Mouse (Mus musculus) cortical plate, adult 2 months (tissue): ENCODE results near the gene Lins1.

Experiments used
- CTCF ChIP-seq: fragments of 200-500 bp; IDR thresholded peaks from 2 replicates; pipeline ENCODE4 v1.5.1; 2011; ENCODE audit warnings: mild to moderate bottlenecking, control low read depth, low read length; ENCODE audit not compliant: insufficient read depth; ENCODE audit errors: extremely low read depth
- POLR2A ChIP-seq: fragments of 200-500 bp; IDR thresholded peaks from 2 replicates; pipeline ENCODE4 v1.6.1; 2011; ENCODE audit warnings: mild to moderate bottlenecking, low read length, control low read depth; ENCODE audit not compliant: insufficient read depth; ENCODE audit errors: extremely low read depth

DNA sequence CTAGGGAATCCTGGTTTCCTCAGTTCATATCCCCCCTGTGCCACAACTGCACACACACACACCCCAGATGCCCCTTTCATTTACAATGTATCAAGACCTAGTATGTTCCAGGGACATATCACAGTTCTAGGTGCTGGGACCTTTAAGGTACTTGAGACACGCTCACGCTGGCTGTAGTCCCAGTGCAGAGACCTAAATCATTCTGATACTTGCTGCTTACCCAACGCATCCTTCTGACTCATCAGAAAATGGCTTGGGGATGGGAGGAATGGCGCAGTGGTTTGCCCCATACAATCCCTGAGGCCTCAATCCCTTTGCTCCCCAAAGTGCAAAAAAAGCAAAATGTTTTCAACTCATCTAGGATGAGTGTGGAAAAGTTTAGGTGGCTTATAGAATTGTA lies 44.8 kb downstream of the Lins1 start:
- TF ChIP-seq CTCF: no peak
- TF ChIP-seq POLR2A: no peak
